9 mouse cellular contexts compared by ENCODE assay signal in the genomic region with DNA sequence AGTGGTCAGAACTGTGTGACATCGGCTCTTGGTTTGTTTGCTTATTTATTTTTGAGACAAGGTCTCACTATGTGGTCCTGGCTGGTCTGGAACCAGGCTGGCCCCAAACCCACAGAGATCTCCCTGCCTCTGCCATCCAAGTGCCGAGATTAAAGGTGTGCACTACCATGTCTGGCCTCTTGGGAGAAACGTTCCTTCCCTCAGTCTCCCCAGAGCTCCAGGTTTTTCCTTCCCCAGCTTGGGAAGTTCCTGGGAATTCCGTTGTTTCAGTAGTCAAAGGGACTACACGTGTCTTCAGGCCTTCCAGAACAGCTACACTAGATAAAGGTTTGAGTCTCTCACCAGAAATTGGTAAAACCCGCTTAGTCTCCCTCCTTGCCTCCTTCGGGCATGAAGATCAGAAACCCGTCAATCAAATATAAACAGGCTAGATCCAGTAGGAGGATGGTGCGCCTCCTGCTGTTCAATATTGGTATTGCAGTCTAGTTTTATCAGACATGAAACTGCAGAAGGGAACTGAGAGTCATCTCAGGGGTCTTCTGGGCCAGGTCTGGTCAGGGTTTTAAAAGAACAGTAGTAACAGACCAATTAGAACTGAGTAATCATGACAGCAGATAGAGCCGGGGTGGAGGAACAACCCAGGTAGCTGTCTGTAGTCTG. TPM values are rescaled to one million over a fixed set of nuclear protein-coding genes. Genes with fewer than 3 reads are reported as not detected.
DNase-seq lines count a peak whose midpoint lies in the region; ATAC-seq and TF ChIP-seq lines count a peak whose summit lies in the region.
"Had no signal": no experiment of that assay in that cellular context is flagged by ENCODE, and none has a peak within 500 bp of the region (broad histone marks: within the 10 kb centered on the region; RNA-seq: fewer than 3 reads in every experiment).

No protein-coding gene starts in this region.

- H3K27me3 ChIP-seq in liver, adult 2 months (ENCODE audit: control insufficient read depth, insufficient read depth, low read length): no peaks in the 10 kb centered on the region
- peaks cover 35% of the 10 kb centered on the region for H3K27me3 ChIP-seq in liver, embryonic 12.5 days (replicated peaks)

- peaks cover 32% of the 10 kb centered on the region for H3K4me1 ChIP-seq in liver, adult 2 months (ENCODE audit: control insufficient read depth, insufficient read depth, low read length)
- H3K4me1 ChIP-seq in liver, embryonic 12.5 days: peaks cover 24% of the 10 kb centered on the region

- H3K9ac ChIP-seq in liver, adult 2 months (ENCODE audit: low read depth, low read length): peak overlapping the region; percentile 93
- H3K9ac ChIP-seq in liver, embryonic 12.5 days: no peak overlapping the region

- no peak for ATAC-seq in liver, embryonic 12.5 days
- ATAC-seq in neutrophil, adult 5-6 weeks (ENCODE audit: extremely low read depth, insufficient number of reproducible peaks, low FRiP score, poor library complexity, severe bottlenecking): 0 out of 2 replicates have a peak, but pooled peaks have one; percentile 17
- ATAC-seq in activated CD4-positive, CD25-positive, alpha-beta regulatory T cell, adult 4 months: no peak

- H3K4me2 ChIP-seq in liver, embryonic 12.5 days: no peak overlapping the region

- peak overlapping the region; percentile 76 for H3K4me3 ChIP-seq in liver, adult 2 months (ENCODE audit: insufficient read depth, low read depth, low read length)
- no peak overlapping the region for H3K4me3 ChIP-seq in liver, embryonic 12.5 days
- H3K4me3 ChIP-seq: megakaryocyte, embryonic 14.5 days had no signal

- peak; percentile 64 to 83 for DNase-seq in cerebellum, postnatal 14 days
- DNase-seq in cerebellum, adult 9-11 months: no peak
- DNase-seq in liver, adult 2 months (ENCODE audit: extremely low read depth, low read depth, low spot score): peak; percentile 55
- DNase-seq in brain, adult 2 months (ENCODE audit: low read depth, low spot score): peak; percentile 27
- DNase-seq in layer of hippocampus, adult 9-11 months: peak; percentile 33

- peak overlapping the region; percentile 82 for H3K27ac ChIP-seq in liver, adult 2 months (replicated peaks; ENCODE audit: insufficient read depth, low read depth, low read length)
- H3K27ac ChIP-seq in liver, embryonic 12.5 days: no peak overlapping the region

- no peaks in the 10 kb centered on the region for H3K9me3 ChIP-seq in liver, embryonic 12.5 days (replicated peaks)

- H3K79me2 ChIP-seq in liver, adult 2 months (ENCODE audit: control insufficient read depth, insufficient read depth, low read length): peaks cover 14% of the 10 kb centered on the region; the same call in 1 of the 2 replicates

- peaks cover 45% of the 10 kb centered on the region for H3K36me3 ChIP-seq in liver, adult 2 months (ENCODE audit: control insufficient read depth, insufficient read depth, low read length)
- H3K36me3 ChIP-seq in liver, embryonic 12.5 days: no peaks in the 10 kb centered on the region; the same call in 1 of the 2 replicates

- 17% methylated on average over 10 of the region's 10 CpGs for WGBS in liver, adult 2 months
- WGBS in liver, embryonic 12.5 days (ENCODE audit: insufficient replicate concordance): 34% methylated on average over 10 of the region's 10 CpGs

- 0 out of 2 replicates have a peak, but pooled peaks have one; percentile 9 for TF ChIP-seq POLR2A in liver, adult 2 months (IDR thresholded peaks at IDR 0.05; ENCODE audit: extremely low read depth, insufficient read depth, low read length)

- TF ChIP-seq CTCF in liver, adult 2 months (IDR thresholded peaks at IDR 0.05; ENCODE audit: low read depth, low read length): peak; percentile 45

RNA-seq across cellular contexts. Expression of a gene that starts 2.5 kb away (rescaled TPM):
- 3,064 and 4,344 TPM in 2 replicates for total RNA-seq in liver, adult 2 months (2014; rRNA removed)
- polyA plus RNA-seq in liver, adult 2 months (2012; rRNA removed): 3,470 and 3,993 TPM in 2 replicates
- 58.9 and 59.9 TPM in 2 replicates for polyA plus RNA-seq in liver, embryonic 12.5 days (2016; fragmentation: Nextera tagmentation; extraction: Ambion mirVana)
- total RNA-seq in neutrophil, adult 5-6 weeks (2017): 10.6 and 18.4 TPM in 2 replicates
- polyA plus RNA-seq in activated CD4-positive, CD25-positive, alpha-beta regulatory T cell, adult 4 months (2017; shearing (Covaris generic)): 100 to 1,000 TPM; 445 to 470 TPM
